Mouse (Mus musculus) heart, embryonic 10.5 days (tissue): ENCODE data around the gene Col19a1. TPM values are rescaled to one million over a fixed set of nuclear protein-coding genes. Genes with fewer than 3 reads are reported as not detected.
A peak's percentile ranks its signal among the peaks of the same experiment; 100 is the strongest.
"Not testable (repeated sequence)": the region's sequence is repeated elsewhere in the genome, so short reads cannot be mapped to it uniquely, and the experiment has no call there.

ENCODE experiments used
- DNase-seq: peaks from one replicate; pipeline ENCODE4 v3.0.0-alpha.2; 2017; ENCODE audit warnings: low spot score
- H3K27ac ChIP-seq: fragments of 300-500 bp; sonication (generic); 2 replicates; pipeline ENCODE4 v1.5.1; 2016; ENCODE audit warnings: mild to moderate bottlenecking
- H3K27me3 ChIP-seq: fragments of 300-500 bp; sonication (generic); 2 replicates; pipeline ENCODE4 v1.6.1; 2016; ENCODE audit warnings: mild to moderate bottlenecking; ENCODE audit not compliant: poor library complexity, insufficient read depth, severe bottlenecking
- H3K36me3 ChIP-seq: fragments of 300-500 bp; sonication (generic); 2 replicates; pipeline ENCODE4 v1.6.1; 2016; ENCODE audit warnings: mild to moderate bottlenecking, moderate library complexity
- H3K4me1 ChIP-seq: fragments of 300-500 bp; sonication (generic); 2 replicates; pipeline ENCODE4 v1.6.1; 2016; ENCODE audit warnings: mild to moderate bottlenecking
- H3K4me3 ChIP-seq: fragments of 300-500 bp; sonication (generic); 2 replicates; pipeline ENCODE4 v1.5.1; 2016; ENCODE audit warnings: mild to moderate bottlenecking, moderate library complexity
- H3K9me3 ChIP-seq: fragments of 300-500 bp; sonication (generic); 2 replicates; pipeline ENCODE4 v1.6.1; 2016; ENCODE audit warnings: mild to moderate bottlenecking, moderate library complexity
- WGBS: fragments of 180-500 bp; shearing (Covaris S2); methylation state at CpG from one replicate; pipeline ENCODE4 v1.1.7; 2016; 5-methylcytosine and 5-hydroxymethylcytosine counted together
- polyA plus RNA-seq: library from polyadenylated mRNA; unstranded; fragments of >200 nt; fragmentation: Nextera tagmentation; extraction: Ambion mirVana; gene quantifications from 2 replicates; pipeline ENCODE4 v1.2.1, GENCODE M21; 2016

The Col19a1 gene
- 0.11 and 0.23 TPM in 2 replicates for polyA plus RNA-seq

DNA sequence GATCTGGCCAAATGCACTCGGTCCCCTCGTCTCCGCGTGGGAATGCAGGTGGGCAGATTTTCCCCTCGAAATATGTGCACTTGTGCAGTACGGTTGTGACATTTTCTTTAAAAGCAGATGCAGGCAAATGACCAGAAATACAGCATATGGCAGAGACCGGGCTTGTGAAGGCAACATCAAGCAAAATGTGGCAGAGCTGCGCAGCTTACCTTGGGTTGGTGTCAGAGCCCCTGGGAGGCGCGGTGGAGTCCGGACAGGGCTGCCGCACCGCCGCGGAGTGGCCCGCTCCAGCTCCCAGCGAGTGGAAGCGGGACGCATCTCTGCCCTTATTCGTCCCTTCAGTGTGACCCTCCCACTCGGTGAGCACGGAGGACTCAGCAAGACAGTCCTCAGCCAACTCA lies at the start of gene Col19a1:
Col19a1 (minus strand) TSS at position 332 of the 401 bp plus-strand sequence.
- WGBS: 2% methylated on average over 22 of the region's 22 CpGs
- H3K4me1 ChIP-seq: 0 out of 2 replicates have a peak, but pooled peaks cover 7% of the 10 kb centered on the region
- peaks cover 59% of the 10 kb centered on the region for H3K27me3 ChIP-seq
- no peaks in the 10 kb centered on the region for H3K9me3 ChIP-seq
- H3K4me3 ChIP-seq: peak within 1 kb of the TSS; percentile 68
- H3K27ac ChIP-seq: no peak within 1 kb of the TSS
- no peaks in the 10 kb centered on the region for H3K36me3 ChIP-seq
- DNase-seq: no peak

DNA sequence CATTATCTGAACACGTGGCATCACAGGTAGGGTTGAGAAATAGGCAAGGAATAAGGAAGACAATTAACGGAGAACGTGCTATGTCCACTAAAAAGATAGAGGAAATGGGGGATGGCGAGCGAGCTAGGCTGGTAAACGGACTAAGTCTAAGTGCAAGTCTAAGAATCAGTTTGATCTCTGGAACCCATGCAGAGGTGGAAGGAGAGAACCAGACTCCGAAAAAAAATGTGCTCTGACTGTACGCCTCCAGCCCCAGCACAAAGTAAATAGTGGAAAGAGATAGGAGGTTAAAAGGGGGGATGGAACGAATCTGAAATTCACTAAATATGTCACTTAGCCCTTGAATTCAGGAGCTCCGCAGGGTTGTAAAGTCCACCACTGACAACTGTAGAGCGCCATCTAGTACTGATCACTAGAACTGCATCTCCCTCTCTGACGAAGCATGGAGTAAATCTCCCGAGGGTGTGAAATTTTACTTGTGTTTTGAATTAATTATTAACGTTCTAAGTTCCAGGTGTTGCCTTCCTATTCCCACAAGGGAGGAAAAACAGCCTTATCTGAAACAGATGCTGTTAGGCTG lies 46.4 kb upstream of the Col19a1 start:
- Histone ChIP-seq H3K9me3 (no peaks in the 10 kb centered on the region), H3K4me3 (no peak overlapping the region), H3K36me3 (no peaks in the 10 kb centered on the region), H3K4me1 (no peaks in the 10 kb centered on the region), H3K27me3 (no peaks in the 10 kb centered on the region), H3K27ac (no peak overlapping the region)
- WGBS: 38% methylated on average over 14 of the region's 14 CpGs
- no peak for DNase-seq

DNA sequence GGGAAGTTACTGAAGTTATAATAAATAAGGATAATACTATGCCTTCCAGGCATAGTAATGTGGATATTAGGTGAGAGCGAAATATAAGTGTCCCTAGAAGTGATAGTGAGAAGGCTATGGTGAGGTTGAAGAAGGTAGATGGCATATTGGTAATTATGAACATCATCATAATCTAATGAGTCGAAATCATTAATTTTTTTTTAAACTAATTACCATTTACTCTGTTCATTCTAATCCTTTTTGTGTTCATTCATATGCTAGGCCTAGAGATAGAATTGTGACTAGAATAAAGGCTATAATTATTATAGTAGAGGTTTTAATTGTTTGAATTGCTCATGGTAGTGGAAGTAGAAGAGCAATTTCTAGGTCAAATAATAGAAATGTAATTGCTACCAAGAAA lies 25.3 kb upstream of the Col19a1 start:
- not testable (repeated sequence) for H3K4me1 ChIP-seq, H3K4me3 ChIP-seq, H3K36me3 ChIP-seq, H3K9me3 ChIP-seq, DNase-seq, H3K27me3 ChIP-seq, H3K27ac ChIP-seq
- WGBS: under 1% methylated on average over 1 of the region's 2 CpGs

- DNase-seq: no peak
- no peaks in the 10 kb centered on the region for H3K36me3 ChIP-seq
These were observed 7.8 kb upstream of the Col19a1 start for GRCm38 (mm10) chr1:24595096-24595495.

DNA sequence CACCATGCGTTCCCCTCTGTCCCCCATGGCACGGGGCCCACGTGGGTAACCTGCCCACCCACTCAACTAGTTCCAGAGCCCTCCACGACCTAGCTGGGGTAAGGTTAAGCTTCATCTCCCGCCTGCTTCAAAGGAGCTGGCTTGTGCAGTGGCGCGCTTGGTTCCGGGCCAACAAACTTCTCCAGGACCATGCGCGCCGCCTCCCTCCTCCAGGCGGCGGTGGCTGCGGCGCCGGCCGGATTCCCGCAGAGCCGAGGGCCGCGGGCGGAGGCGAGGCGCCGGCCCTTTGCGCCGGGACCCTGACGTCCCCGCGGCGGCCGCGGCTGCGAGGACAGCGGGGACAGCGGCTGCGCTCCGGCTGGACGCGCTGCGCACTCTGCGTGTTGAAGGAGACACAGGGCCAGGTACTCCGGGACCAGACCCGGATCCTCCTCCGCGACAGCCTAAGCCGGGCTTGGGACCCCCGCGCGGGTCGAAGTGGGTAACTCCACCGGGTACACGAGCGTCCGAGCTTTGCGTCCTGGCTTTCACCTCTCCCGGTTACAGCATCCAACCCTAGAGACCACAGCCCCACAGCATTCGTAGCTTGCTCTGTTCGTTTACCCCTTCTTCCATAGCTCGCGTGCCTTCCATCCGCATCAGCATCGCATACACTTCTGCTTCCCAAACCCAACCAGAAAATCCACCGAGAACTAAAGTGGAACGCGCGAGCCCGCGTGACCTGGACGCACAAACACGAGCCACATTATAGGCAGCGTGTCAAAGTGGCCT lies 717 bp downstream of the Col19a1 start:
- H3K36me3 ChIP-seq: no peaks in the 10 kb centered on the region
- peaks cover 59% of the 10 kb centered on the region for H3K27me3 ChIP-seq
- whole genome bisulfite sequencing: under 1% methylated on average over 72 of the region's 72 CpGs
- H3K9me3 ChIP-seq: no peaks in the 10 kb centered on the region
- no peak overlapping the region for H3K27ac ChIP-seq
- peak overlapping the region; percentile 68 for H3K4me3 ChIP-seq
- DNase-seq: peak; percentile 74
- 0 out of 2 replicates have a peak, but pooled peaks cover 7% of the 10 kb centered on the region for H3K4me1 ChIP-seq

More at GRCm38 (mm10) chr1:24595096-24595495, 7.8 kb upstream of the Col19a1 start:
- Histone ChIP-seq H3K4me3 (no peak overlapping the region), H3K9me3 (peaks cover 3% of the 10 kb centered on the region; the same call in 1 of the 2 replicates), H3K4me1 (no peaks in the 10 kb centered on the region), H3K27me3 (no peaks in the 10 kb centered on the region), H3K27ac (no peak overlapping the region)
- 93% methylated on average over 19 of the region's 19 CpGs for WGBS

DNA sequence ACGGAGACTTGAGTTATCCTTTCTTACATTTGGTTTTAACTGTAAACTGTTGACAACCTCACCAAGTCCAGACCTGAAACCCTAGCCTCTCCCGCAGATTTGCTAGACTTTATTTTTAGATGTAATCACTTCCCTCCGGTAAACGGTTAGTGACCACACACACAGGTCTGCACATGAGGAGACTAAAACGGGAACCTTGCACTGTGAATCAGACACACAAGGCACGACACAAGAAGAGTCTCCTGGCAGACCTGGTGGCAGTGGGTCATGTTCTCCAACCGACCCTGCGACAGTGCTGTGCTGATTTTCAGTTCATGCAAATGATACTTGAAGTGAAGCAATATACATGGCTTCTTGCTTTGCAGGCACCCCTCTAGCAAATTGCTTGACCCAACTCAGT lies 14.7 kb downstream of the Col19a1 start:
- 48% methylated on average over 8 of the region's 8 CpGs for WGBS
- DNase-seq: no peak
- no peaks in the 10 kb centered on the region for H3K27me3 ChIP-seq
- no peaks in the 10 kb centered on the region for H3K36me3 ChIP-seq
- H3K27ac ChIP-seq: no peak overlapping the region
- no peaks in the 10 kb centered on the region for H3K9me3 ChIP-seq
- H3K4me3 ChIP-seq: no peak overlapping the region
- H3K4me1 ChIP-seq: no peaks in the 10 kb centered on the region

- WGBS: 40% methylated on average over 2 of the region's 2 CpGs
- H3K36me3 ChIP-seq: no peaks in the 10 kb centered on the region
- no peaks in the 10 kb centered on the region for H3K4me1 ChIP-seq
- no peak overlapping the region for H3K4me3 ChIP-seq
- no peaks in the 10 kb centered on the region for H3K27me3 ChIP-seq
- no peaks in the 10 kb centered on the region for H3K9me3 ChIP-seq
- no peak for DNase-seq
- H3K27ac ChIP-seq: no peak overlapping the region
These were observed 23.2 kb downstream of the Col19a1 start for GRCm38 (mm10) chr1:24564113-24564512.

DNA sequence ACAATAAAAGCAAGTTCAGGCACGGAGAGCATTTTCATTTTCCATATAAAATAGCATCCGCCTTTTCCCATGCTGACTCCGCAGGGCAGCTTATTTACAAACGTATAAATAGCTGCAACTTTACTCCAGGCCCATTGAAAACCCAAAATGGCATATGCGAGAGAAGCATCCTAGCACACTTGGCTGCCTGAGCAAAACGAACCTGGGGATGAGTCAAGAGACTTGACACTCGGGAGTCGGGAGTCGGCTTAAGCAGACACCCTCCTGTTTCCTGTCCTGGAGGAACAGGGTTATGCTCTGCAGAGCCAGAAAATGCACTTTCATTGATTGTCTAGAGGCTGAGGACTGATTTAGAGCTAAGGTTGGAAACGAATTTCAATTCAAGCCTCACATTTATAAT lies 29.3 kb downstream of the Col19a1 start:
- WGBS: 57% methylated on average over 10 of the region's 10 CpGs
- no peaks in the 10 kb centered on the region for H3K27me3 ChIP-seq
- no peak for DNase-seq
- no peak overlapping the region for H3K4me3 ChIP-seq
- H3K9me3 ChIP-seq: no peaks in the 10 kb centered on the region
- H3K27ac ChIP-seq: no peak overlapping the region
- H3K4me1 ChIP-seq: no peaks in the 10 kb centered on the region
- no peaks in the 10 kb centered on the region for H3K36me3 ChIP-seq

DNA sequence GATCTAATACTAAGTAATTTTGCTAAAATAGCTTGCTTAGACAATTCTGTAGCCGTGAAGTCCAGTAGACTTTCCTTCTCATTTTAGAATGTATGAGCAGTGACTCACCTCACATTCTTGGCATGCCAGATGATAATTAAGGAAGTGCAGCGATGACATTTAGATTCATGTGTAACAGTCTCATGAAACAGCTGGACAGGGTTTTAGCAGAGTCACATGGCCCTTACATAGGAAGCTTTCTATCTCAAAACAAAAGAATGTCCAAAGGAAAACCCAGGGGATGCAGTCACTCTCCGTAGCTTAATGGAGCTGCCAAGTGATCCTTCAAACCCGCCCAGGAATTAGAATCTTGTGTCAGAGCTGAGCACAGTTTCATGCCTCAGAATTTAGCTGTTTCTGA lies 33.8 kb downstream of the Col19a1 start:
- H3K27me3 ChIP-seq: no peaks in the 10 kb centered on the region
- H3K4me3 ChIP-seq: no peak overlapping the region
- DNase-seq: no peak
- no peak overlapping the region for H3K27ac ChIP-seq
- H3K36me3 ChIP-seq: no peaks in the 10 kb centered on the region
- 23% methylated on average over 4 of the region's 4 CpGs for WGBS
- no peaks in the 10 kb centered on the region for H3K9me3 ChIP-seq
- H3K4me1 ChIP-seq: no peaks in the 10 kb centered on the region

- WGBS: 62% methylated on average over 18 of the region's 18 CpGs
- Histone ChIP-seq H3K4me3 (no peak overlapping the region), H3K4me1 (no peaks in the 10 kb centered on the region), H3K36me3 (no peaks in the 10 kb centered on the region), H3K27ac (no peak overlapping the region), H3K27me3 (no peaks in the 10 kb centered on the region), H3K9me3 (no peaks in the 10 kb centered on the region)
- no peak for DNase-seq
These were observed 36.6 kb downstream of the Col19a1 start for GRCm38 (mm10) chr1:24550560-24551280.

DNA sequence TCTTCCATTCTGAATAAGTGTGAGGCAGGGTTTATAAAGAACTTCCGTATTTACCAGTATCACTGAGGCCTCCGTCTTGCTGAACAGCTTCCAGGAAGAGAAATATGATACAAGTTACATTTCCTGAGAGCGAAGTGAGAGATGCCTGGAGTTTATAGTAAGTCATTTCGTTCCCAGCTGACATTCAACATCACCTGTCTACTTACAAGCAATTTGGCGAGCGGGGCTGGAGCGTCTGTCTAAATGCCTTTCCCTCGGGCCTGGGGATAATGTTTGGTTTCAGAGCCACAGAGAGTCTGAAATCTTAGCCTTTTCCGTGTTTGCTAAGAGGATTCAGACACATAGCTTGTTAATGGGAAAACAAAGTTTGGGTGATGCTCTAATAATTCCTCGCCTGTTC lies 37.2 kb downstream of the Col19a1 start:
- H3K9me3 ChIP-seq: no peaks in the 10 kb centered on the region
- H3K36me3 ChIP-seq: no peaks in the 10 kb centered on the region
- 51% methylated on average over 10 of the region's 10 CpGs for WGBS
- DNase-seq: no peak
- no peaks in the 10 kb centered on the region for H3K27me3 ChIP-seq
- H3K27ac ChIP-seq: no peak overlapping the region
- H3K4me3 ChIP-seq: no peak overlapping the region
- no peaks in the 10 kb centered on the region for H3K4me1 ChIP-seq

DNA sequence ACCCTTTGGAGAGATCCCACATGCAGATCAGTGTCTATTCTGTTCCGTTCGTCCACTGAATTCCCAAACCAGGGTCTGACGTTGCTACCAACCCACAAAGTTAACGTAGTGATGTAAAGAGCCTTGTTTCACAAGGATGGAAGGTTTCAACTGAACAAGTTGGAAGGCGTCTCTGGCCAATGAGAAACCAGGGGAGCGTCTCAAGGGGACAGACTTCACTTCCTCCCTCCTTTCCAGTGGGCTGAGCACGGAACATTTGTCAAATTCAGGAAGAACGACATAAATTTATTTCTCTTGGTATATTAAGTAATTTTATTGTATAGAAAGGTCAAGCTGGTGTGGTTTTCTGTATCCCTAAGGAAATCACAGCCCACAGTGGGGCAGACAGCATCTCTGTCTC lies 38.2 kb downstream of the Col19a1 start:
- Histone ChIP-seq H3K4me1 (no peaks in the 10 kb centered on the region), H3K9me3 (no peaks in the 10 kb centered on the region), H3K4me3 (no peak overlapping the region), H3K27me3 (no peaks in the 10 kb centered on the region), H3K27ac (no peak overlapping the region), H3K36me3 (no peaks in the 10 kb centered on the region)
- 83% methylated on average over 8 of the region's 8 CpGs for WGBS
- no peak for DNase-seq

GRCm38 (mm10) chr1:24547574-24547973 lies 39.7 kb downstream of the Col19a1 start:
- H3K27me3 ChIP-seq: no peaks in the 10 kb centered on the region
- H3K4me1 ChIP-seq: no peaks in the 10 kb centered on the region
- no peaks in the 10 kb centered on the region for H3K9me3 ChIP-seq
- no peaks in the 10 kb centered on the region for H3K36me3 ChIP-seq
- H3K27ac ChIP-seq: no peak overlapping the region
- no peak for DNase-seq
- 78% methylated on average over 1 of the region's 1 CpGs for WGBS
- H3K4me3 ChIP-seq: no peak overlapping the region
